Mouse (Mus musculus) left cerebral cortex, postnatal 36 days (tissue): Measurements from ENCODE around the gene Nckap5. TPM values are rescaled to one million over a fixed set of nuclear protein-coding genes. Genes with fewer than 3 reads are reported as not detected.

ENCODE experiments used
- DNase-seq, 2 experiments: peaks; one replicate each; pipeline ENCODE4 v3.0.0; 2021 to 2022; ENCODE audit warnings: low spot score in 2 of 2, mixed read lengths in 1 of 2
- intact Hi-C: fragments of 180-260 bp; cut with DNase I; formaldehyde crosslinking; loops from one replicate; pipeline ENCODE4 v1.15.1; 2025
- total RNA-seq, 2 experiments: library from RNA; stranded (reverse); gene quantifications; 2 replicates each; pipeline ENCODE4 v1.2.3; 2021

Nckap5 gene
- total RNA-seq, 2 experiments from 2014 or later, result 4.3 to 8.5 TPM

DNA sequence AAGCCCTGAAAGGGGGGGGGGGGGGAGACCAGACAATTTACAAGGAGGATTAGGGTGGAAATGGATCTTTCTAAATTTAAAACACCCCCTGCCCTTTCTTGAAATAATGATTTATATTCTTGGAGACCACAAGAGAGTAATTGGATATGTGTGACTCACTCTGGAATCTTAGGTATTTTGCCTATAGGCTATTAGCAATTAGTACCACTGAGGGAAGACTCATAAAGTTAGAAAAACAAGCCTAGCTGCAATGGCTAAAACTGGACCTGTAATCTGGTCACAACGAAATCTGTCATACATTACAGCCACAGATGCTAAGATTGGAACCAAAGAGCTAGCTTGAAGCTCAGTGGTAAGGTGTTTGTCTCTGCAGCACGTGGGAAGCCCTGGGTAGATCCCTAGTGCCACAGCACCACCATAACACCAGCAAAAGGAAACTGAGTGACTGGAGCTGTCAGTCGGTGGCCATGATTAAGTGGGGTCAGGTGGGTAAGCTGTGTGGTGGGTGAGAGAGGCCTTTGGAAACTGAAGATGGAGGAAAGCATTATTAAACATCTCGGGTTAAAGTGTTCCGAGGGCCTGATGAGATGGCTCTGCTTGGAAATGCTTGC, 318.7 kb downstream of the Nckap5 start:
- intact Hi-C loops, result no loop called here
- no peak for DNase-seq

DNA sequence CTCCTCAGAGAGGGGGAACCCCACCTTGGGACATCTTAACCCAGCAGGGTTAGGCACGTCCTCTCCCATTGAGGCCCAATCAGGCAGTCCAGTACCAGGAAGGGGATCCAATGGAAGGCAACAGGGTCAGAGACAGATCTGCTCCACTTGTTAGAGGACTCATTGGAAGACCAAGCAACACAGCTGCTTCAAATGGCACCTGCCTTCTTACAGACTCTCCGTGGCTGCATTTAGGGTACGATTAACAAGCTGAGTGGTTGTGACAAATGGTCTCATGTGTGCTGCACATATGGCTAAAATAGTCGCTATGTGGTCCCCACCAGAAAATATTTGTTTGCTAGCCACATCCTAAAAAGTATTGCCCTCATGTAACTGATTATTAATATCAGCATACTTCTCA, 325.9 kb downstream of the Nckap5 start:
- intact Hi-C loops, result no loop called here
- no peak for DNase-seq

DNA sequence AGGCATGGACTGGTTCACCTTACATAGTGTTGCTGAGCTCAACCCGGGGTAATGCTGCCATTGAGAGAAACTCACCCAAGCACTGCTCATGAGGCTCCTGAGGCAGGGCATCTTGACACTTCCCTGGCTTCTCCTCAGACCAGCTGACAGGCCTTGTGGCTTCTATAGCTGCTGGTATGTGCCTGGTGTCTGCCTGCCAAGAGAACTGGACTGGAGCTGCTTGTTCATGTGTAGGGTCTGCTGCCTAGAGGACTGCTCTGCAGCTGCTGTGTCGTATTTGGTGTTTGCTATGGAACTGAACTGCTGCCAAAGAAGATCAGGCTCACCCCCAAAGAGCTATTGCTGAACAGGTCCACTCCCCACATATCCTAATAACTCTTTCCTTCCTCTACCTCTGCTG, 327.9 kb downstream of the Nckap5 start:
- DNase-seq, result no peak
- intact Hi-C loops, result no loop called here

DNA sequence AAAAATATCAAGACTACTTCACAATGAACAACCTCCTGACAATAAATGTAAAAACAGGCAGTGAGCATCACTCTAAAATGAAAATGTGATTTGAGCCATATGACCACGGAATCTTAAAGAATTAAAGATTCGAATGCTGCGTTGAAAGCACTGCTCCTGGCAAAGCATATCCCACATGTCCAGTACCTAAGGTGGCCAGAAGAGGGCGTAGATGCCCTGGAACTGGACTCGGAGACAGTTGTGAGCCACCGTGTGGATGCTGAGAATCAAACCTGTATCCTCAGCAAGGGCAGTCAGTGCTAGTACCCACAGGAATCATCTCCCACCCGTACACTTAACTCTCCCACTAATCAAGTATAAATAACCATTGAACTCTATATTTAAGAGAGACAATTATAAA, 333.9 kb downstream of the Nckap5 start:
- intact Hi-C loops, result loop anchor here (10.0 kb wide), 1 partner anchor 228 kb away; no protein-coding TSS in a partner anchor
- DNase-seq, result no peak

DNA sequence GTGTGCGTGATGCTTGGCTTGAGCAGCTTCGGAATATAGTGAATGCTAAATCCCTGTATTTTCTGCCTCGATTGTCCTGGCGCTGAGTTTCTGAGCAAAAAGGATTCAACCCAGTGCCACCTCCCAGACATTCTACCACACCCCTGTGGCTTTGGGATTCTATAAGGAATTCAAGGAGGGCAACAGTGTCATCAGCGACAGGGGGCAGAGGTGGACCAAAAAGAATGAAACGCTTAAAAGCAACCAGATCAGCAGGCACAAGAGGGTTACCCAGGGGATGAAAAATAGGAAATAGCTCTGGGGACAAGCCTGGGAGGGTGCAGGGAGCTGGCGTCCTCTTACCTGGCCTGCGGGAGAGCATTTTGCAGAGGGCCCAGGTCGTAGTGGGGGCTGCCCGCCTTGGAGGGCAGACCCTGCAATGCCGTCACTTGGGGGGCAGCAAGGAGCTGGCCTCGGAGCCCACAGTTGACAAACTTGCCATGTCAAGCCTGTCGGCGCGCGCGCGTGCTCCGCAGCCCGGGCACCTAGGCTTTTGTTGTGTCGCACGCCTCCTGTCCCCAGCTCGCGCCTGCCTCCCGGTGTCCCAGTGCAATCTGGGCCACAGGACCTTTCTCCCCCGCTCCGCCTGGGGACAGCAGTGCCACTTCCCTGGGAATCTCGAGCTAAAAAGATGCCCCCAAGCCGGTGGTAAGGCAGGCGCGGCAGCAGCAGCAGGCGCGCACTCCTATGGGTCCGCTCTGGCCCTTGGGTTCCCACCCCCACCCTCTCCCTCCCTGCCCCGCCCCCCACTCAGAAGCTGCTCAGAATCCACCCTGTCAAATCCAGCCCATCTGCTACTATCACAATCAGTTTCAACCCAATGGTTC, 338.2 kb downstream of the Nckap5 start:
- DNase-seq, result no peak
- intact Hi-C loops, result loop anchor here (10.0 kb wide), 1 partner anchor 232 kb away; no protein-coding TSS in a partner anchor

DNA sequence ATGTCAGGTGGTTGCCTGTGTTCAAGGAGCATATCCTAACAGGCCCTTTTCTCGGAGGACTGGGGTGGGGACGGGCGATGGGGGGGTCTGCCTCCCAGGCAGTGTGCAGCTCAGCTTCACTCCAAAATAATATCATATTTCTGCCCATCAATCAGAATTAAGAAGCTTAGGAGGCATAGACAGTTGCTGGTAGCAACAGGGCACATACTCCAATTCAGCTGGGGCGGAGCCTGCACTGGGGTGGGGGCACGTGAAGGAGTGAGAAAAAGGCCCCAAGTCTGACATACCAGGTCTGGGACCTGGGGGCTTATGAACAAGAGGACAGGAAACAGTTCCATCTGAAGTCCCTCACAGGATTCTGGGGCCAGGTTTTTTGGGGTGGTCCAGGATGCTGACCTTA, 339.2 kb downstream of the Nckap5 start:
- intact Hi-C loops, result loop anchor here (10.0 kb wide), 1 partner anchor 233 kb away; no protein-coding TSS in a partner anchor
- no peak for DNase-seq

DNA sequence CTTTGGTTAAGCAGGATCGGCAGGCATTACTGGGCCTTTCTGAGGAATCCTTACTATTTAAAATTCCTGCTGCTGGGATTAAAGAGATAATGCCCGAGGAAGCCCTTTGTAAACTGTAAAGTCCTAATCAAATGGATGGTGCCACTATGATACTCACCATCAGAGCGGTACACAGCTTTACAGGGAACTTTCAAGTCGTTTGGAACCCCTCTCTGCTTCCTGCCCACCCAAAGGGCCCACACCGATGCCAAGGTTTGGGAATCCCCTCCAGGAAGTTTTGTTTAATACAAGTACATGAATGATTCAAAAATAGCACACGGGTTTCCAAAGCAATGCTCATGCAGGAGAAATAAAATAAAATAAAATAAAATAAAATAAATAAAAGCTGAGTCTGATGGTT, 340.3 kb downstream of the Nckap5 start:
- no peak for DNase-seq
- intact Hi-C loops, result loop anchor here (10.0 kb wide), 1 partner anchor 235 kb away; no protein-coding TSS in a partner anchor

DNA sequence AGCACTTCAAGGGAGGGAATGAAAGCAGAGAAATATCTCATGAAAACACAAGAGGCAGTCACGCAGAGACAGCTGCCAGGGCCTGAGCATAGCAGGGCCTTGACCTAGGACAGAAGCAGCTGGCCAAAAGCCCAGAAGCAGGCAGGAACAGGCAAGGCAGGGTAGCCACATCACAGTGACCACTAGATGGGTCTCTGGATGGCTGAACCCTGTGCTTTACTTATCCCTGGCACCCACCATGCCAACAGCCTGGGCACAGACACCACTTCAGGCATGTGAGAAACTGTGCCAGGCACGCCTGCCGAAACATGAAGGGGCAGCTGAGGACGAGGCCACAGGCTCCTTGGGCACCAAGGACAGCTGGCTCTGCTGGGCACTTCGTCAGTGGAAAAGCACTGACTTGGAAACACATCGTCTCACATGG, 345.9 kb downstream of the Nckap5 start:
- no peak for DNase-seq
- intact Hi-C loops, result no loop called here

DNA sequence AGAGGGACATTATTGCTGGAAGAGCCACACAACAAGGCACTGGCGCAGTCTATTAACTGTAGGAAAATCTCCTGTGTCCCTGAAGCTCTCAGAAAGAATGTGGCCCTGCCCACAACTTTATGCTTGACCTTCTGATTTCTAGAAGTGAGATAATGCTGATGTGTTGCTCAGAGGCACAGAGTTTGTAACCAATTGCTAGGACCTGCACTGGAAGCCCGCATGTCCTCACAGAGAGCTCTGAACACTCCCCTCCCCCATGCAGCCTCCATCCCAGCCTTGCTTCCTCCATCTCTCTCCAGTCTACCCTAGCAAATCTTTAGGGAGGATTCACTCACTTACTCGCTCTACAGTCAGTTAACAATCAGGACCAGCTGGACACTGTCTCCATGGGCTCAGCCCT, 346.9 kb downstream of the Nckap5 start:
- intact Hi-C loops, result no loop called here

DNA sequence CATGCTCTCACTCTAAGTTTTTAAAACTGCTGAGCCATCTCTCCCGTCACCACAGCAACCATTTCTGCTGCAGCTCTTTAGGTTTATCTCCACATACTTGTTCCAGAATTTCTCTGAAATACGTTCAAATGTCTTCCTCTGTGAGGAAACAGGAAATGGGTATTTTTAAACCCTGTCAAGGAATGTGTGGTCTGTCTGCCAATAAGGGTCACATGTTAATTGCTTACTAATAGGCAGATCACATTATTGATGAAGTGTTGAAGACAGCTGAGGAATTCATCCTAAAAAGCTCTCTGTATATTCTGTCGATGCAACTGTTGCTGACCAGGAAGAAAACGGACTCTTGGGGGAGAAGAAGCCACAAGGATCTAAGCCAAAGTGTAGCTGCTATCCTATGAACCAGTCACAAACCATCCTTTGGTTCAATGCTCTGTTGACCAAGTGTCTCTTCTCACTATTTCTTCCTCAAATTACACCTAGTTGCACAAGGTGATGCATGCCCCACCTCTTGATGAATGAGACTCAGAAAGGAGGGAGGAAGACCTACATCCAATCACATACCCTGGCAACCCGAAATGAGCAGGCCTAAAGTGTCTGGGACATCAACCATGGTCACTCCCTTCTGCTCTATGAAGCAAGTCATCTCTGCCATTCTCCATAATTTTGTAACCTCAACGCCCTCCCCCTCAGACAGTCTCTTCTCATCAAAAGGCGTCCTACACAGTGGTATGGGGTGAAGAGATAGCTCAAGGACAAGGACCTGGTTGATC, 349.0 kb downstream of the Nckap5 start:
- intact Hi-C loops, result no loop called here
- no peak for DNase-seq

More for the DNA sequence above, 346.9 kb downstream of the Nckap5 start:
- DNase-seq, result no peak

DNA sequence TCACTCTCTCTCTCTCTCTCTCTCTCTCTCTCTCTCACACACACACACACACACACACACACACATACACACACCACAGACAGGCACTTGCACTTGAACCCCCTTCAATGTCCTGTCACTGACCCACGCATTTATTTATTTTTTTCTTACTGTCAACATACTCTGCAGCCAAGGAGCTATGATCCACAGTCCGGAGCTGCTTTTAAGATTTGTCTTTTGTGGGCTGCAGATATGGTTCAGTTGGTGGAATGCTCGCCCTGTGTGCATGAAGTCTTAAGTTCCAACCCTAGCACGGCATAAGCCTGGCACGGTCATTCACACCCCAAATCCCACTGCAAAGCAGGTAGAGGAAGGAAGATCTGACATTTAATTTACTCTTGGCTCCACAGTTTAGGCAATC, 357.6 kb downstream of the Nckap5 start:
- no peak for DNase-seq
- intact Hi-C loops, result no loop called here

DNA sequence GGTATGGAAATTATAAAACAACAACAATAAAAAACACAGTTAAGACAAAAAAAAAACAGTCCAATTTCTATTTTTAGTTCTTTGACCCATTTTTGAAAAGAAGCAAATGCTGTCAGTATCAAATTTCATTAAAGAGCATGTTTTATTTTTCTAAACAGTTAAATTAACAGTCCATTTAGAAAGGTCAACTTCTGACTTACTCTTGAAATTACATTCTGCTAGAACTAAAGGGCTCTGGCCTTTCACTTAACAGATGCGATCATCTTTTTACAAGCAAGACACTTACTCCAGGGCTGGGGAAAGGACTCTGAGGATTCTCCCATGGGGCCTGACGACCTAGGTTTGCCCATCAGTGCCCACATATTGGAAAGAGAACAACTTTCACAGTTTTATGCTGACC, 359.2 kb downstream of the Nckap5 start:
- intact Hi-C loops, result no loop called here
- DNase-seq, result no peak

DNA sequence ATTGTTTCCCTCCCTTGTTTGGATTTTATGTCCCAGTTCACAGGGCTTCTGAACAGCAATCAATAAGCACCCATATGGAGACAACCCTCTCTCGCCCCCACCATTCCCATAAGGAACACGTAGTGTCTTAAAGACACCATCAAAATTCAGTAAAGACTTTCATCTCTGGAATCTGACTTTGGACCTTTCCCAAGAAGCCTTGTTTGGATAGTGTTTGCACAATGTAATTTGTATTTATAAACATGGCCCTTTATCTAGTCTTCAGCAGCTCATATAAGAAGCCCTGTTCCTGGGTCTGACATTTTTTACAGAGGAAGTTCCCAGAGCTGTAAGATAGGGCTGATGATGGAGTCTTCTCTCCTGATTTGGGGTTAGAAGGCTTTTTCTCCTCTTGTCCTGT, 359.7 kb downstream of the Nckap5 start:
- DNase-seq, result no peak
- intact Hi-C loops, result no loop called here

DNA sequence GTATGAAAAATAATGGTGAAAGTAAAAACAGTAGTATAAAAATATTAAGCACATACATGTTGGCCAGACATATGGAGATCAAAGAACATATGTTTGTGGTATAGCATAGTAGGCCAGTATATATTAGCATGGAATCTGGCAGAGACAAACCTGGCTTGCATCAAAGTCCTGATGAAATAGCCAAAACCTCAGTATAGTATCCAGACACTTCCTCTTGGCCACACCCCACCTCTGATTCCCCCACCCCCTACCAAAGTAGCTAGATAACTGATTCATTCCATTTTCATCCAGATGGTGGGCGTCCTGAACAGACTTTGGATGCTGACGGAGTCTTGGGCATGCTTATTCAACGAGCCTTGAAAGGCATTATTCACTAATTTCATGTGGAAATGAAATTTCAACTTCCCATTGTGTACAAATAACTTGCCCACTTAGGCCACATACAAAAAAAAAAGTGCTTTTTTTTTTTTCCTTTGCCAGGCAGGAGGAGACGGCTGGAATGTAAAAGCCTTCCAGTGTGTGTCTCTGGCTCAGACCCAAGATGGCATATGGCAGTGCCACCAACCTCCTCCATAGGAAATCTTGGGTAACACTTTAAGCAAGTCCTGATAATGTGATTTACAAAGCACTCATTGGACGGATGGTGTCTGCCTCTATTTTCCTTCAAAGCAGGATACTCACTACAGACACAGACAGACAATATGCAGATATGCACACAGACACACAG, 360.6 kb downstream of the Nckap5 start:
- intact Hi-C loops, result no loop called here
- peak; percentile 45 for DNase-seq

DNA sequence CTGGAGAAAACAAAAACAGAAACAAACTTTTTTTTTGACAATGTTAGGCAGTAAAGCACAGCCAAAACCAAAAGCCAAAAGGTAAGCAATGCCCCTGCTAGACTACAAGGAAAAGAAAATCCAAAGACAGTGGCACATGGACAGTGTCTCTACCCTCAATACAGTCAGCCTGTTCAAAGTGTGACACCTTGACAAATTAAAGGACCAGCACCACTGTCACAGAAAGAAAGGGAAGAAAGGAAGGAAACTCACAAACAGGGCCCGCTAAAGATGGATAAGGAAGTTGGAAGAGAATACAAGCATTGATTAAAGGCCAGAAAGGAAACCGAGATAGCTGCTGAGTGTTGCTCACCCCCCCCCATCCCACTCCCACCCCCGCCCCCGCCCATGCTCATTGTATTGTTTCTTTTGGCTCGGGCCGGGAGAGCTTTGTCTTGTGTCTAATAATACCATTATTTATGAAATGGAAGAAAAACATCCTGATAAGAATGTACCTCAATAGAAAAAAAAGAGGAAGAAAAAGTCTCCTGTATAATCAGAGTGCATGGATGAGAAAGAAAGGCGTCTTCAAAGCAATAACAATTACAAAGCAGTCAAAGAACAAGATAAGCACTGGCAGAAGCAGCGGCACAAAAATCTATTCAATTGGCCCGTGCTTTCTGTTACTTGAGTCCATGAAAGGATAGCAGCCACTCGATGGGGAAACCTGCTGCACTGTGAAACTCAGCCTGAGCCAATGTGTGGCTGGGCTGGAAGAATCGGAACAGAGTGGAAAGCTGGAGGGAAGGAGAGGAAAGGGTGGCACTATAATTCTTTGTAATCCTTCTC, 368.9 kb downstream of the Nckap5 start:
- DNase-seq, result no peak
- intact Hi-C loops, result no loop called here

DNA sequence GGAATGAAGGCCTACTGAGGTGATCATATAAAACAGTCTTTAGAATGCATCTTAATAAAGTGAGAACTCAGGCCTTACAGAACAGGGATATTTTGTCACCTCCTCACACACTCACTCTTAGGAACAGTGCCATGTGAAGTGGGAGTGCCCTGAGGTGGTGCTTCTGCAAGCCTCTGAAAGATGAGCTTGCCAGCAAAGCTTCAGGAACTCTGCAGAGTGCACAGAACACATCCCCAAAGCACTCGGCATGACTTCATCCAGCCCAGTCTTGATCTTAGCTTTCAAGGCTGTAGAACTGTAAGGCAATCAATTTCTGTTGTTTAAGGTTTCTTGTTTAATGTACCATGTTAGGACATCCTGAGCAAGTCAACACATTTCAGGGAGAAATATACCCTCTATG, 372.9 kb downstream of the Nckap5 start:
- intact Hi-C loops, result no loop called here
- no peak for DNase-seq

DNA sequence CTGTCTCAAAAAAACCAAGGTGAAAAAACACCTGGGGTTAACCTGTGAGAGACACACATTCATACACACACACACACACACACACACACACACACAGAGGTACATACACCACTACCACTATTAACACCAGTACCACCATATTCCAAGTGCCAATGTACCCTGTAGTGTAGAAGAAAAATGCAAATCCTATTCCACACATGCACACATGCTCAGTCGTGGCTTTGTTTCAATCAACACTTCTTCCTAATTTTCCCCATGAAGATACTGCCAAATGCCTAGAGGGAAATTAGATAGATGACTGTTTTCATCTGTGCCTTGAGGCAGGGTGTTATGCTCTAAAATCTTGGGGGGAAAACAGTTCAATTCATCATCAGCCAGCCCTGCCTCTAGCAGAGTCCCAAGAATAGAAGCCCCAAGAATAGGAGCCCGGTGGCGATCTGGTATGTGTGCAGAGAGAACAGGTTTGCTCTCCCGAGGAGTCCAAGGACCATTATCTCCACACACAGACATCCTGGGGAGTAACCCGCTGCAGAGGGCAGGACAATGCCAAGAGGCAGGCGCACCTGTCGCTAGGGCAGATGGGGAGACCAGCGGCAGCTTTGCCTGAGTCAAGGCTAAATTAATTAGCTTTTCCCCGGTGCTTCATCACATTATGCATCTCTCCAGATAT, 376.0 kb downstream of the Nckap5 start:
- DNase-seq, result no peak
- intact Hi-C loops, result no loop called here

DNA sequence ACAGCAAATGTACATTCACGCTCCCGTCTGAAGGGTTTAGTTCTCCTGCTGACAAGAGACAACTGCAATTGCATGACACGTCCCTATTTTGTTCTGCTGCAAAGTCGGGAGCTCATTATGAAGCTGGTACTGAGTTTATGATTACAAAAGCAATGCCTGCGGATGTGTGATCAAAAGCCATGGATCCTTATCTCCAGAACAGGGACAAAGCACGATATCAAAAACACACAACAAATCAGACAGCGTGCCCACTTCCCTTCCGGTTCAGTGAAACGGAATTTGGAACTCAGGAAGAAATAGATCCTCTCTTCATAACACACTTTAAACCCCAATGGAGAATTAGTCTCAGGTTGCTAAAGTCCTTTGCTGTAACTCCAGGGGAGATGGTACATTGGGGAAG, 379.1 kb downstream of the Nckap5 start:
- DNase-seq, result no peak
- intact Hi-C loops, result no loop called here
